Mouse (Mus musculus): ENCODE data around the gene Arvcf.

GRCm38 (mm10) chr16:18392469-18393426, 44.8 kb downstream of the Arvcf start:
- TF ChIP-seq CTCF (IDR thresholded peaks at IDR 0.05; ENCODE audit: borderline replicate concordance, control insufficient read depth, extremely low read depth, insufficient read depth, low read length, poor library complexity), result peak; percentile 67; the same call in 1 of the 2 replicates
- TF ChIP-seq POLR2A (IDR thresholded peaks at IDR 0.05; ENCODE audit: control insufficient read depth, extremely low read depth, insufficient read depth, low read length, poor library complexity), result no peak
